Mouse (Mus musculus): ENCODE data around the gene Sirt2.

The Sirt2 gene

GRCm38 (mm10) chr7:28796562-28796975, 30.0 kb downstream of the Sirt2 start:
- DNase-seq (ENCODE audit: low spot score), result peak; percentile 89

- DNase-seq (ENCODE audit: low spot score), result no peak
These were observed 33.5 kb downstream of the Sirt2 start for GRCm38 (mm10) chr7:28799994-28800393.

DNA sequence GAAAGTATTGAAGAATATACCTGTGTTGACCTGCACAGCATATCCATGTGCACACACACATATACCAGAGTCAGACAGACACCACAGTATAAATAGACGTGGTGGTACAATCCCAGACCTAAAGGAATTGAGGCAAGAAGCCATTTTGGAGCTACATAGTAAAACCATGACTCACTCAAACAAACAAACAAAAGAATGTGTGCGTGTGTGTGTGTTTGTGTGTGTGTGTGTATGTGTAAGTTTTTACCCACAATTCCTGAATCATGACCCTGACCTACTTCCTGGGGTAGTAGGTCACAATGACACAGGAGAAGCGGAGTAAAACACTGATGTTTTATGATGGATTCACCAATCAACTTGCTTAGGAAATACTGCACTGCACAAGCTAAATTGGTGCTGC, 34.9 kb downstream of the Sirt2 start:
- no peak for DNase-seq (ENCODE audit: low spot score)

DNA sequence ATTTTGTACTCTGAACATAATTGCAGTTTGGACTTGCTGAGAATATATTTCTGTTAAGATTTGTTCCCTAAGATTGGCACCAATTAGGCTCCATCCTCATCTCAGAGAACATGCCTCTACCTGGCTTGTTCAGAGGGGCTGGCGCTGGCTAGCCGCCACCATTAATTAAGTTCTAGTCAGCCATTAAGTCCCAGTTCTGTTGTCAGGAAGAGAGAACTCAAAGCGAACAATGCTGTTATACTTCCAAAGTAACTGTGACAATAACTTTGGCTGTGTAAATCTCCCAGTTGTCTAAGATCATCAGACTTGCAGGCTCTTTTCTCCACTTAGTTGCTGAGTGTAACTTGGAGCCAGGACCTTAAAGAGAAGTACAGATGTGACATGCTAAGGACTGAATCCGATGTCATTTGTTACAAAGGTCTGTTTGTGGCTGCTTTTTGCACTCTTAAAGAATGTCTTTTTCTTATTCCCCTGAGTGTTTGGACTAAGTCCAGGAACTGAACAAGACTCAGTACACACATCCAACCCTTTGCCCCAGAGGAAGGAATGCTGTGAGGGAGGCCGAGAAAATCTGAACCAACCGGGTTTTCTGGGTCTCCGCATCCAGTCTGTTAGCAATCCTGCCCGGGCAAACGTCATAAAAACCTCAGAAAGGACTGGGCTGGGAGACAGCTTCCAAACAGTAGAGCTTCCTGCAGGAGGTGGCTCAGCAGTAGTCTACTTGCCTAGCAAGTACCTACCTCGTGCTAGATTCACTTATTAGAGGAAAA, 35.6 kb downstream of the Sirt2 start:
- peak; percentile 87 for DNase-seq (ENCODE audit: low spot score)

DNA sequence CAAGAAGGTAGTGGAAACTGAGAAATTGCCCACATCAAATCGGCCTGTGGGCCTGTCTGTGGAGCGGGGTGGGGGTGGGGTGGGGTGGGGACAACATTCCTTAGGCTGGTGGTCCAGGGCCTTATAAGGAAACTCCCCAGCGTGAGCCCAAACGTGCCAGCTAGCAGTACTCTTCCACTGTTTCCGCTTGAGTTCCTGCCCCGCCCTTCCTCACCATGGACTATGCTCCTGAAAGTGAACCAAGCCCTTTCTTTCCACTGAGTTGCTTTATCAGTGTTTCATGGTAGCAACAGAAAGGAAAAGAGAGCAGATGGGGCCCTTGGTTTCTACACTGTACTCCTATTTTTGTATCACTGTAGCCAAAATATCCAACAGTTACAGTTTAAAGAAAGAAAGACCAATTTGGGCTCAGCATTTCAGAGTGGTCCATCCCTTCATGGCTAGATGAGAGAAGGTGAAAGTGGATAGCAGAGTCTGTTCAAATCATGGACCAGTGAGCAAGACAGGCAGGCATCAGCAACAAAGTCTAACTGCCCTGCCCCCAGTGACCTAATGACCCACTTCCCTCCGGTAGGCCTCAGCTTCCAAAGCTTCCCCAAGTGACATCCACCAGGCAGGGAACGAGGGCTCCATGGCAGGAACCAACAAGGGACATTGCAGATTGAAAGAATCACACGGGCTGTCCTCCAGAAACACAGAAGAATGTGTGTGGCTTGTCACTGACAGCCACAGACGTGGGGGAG, 36.5 kb downstream of the Sirt2 start:
- DNase-seq (ENCODE audit: low spot score), result peak; percentile 80

GRCm38 (mm10) chr7:28803756-28804155, 37.2 kb downstream of the Sirt2 start:
- no peak for DNase-seq (ENCODE audit: low spot score)

- no peak for DNase-seq (ENCODE audit: low spot score)
These were observed 40.3 kb downstream of the Sirt2 start for GRCm38 (mm10) chr7:28806869-28807268.

GRCm38 (mm10) chr7:28807641-28808220, 41.2 kb downstream of the Sirt2 start:
- DNase-seq (ENCODE audit: low spot score), result no peak

GRCm38 (mm10) chr7:28808221-28808941, 41.8 kb downstream of the Sirt2 start, which contains the start of gene Hnrnpl:
Gene Hnrnpl (plus strand): TSS chr7:28808541.
- peak; percentile 53 for DNase-seq (ENCODE audit: low spot score)

DNA sequence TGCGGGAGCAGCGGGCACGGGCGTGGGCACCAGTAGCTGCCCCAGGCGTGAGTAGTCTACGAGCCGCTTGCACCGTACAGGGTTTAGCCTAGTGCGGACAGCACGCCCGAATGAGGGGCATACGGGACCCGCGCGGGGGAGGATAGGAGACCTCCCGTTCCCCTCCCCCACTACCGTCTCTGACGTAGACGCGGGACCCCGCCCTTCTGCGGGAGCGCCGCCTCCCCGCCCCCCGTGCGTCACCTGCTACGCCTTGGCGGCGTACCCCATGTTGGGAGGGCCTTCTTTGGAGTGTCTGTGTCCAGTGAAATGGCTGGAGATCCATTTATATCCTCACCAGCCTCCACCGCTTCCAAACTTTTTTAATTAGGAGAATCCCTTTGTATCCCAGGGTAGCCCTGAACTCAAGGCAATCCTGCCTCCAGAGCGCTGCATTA, 42.4 kb downstream of the Sirt2 start:
- DNase-seq (ENCODE audit: low spot score), result peak; percentile 95

- DNase-seq (ENCODE audit: low spot score), result peak; percentile 43
These were observed 43.0 kb downstream of the Sirt2 start for GRCm38 (mm10) chr7:28809401-28810089.

DNA sequence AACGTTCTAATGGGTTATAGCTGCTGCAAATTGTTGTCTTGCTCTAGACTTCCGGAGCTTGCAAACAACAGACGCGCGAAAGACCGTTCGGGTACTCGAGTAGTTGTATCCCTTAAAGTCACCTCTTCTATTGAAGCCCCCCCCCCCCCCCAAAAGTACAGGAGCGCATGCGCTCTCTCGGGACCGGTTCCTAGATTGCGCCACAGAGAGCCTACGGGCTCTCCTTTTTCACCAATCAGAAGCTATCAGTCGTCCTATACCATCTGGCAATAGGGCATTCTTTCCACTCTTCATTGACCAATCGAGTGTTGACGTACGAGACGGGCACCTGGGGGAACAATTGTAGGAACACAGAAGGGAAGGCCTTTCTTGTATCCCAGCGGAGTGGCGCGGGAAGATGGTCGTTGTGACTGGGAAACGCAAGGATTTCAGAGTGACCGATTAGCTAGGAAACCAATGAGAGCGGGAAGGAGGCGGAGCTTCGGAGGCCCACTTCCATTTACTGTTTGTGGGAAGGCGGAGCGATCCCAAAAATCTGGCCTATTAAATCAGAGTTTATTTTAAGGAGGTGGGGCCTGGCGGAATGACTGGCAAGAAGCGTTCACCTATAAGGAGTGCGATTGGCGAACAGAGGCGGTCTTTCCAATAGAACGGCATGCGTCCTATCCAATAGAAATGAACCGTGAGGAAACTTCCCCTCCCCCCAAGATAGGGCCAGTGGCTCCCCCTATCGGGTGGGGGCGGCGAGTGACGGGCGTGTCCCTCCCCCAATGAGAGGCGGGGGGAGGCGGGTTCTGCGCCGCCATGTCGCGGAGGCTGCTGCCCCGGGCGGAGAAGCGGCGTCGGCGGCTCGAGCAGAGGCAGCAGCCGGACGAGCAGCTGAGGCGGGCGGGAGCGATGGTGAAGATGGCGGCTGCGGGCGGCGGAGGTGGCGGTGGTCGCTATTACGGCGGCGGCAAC, 43.9 kb downstream of the Sirt2 start:
- peak; percentile 99 for DNase-seq (ENCODE audit: low spot score)

DNA sequence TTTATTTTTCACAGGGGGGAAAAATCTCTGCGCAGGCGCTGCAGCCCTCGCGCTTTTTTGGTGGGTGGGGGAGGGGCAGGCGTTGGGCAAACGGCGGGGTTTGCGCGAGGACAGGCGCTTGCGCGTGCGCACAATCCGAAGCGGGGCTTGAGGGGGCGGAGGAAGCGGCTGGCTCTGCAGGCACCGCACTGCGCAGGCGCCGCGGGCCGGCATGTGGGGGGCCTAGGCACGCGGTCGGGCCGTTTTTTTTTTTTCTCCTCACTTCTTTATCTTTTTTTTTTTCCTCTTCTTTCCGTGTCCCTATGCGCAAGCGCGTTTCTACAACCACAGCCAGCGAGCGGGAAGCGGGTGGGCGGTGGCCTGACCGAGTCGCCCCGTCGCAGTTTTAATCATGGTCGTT, 44.7 kb downstream of the Sirt2 start:
- peak; percentile 94 for DNase-seq (ENCODE audit: low spot score)

DNA sequence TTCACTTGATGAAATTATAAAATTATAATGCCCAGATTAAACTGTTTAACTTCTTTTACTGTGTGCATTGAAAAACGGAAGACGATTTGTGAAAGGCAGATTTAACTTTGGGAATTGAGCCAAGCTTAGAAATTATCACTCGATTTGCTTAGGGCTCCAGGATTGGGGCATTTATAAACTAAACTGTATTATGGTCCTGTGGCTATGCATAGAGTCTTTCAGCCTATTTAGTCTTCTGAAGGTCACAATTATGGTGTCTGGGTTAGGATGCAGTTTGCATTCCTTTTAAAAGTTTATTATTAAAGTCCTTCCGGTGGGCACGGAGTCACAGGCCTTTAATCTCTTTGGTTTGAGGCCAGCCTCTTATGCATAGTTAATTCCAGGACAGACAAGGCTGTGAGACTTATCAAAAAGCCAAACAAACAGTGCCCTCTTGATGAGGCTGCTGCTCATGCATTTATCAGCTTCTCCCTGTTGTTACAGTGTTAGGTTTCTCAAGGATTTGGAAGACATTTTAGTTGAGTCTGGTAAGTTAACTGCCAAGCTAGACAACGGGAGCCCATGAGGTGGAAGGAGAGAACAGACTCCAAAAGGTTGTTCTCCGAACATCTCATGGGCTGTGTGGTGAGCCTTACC, 45.2 kb downstream of the Sirt2 start:
- DNase-seq (ENCODE audit: low spot score), result no peak

GRCm38 (mm10) chr7:28812436-28812835, 45.9 kb downstream of the Sirt2 start:
- no peak for DNase-seq (ENCODE audit: low spot score)

DNA sequence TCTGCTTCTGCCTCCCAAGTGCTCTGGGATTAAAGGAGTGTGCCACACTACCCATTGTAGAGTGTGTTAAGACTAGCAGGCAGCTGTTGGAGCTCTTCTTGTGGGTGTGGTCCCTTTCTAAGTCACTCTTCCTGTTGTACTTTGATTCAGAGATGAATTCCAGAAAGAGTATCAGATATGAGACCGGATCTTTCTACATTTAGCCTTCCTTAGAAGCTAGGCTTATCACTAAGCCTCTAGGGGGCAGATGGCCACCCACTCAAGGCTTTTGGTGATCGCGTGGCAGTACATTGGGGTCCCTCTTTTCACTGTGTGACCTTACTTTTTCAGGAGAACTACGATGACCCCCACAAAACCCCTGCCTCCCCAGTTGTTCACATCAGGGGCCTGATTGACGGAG, 46.4 kb downstream of the Sirt2 start:
- DNase-seq (ENCODE audit: low spot score), result no peak

DNA sequence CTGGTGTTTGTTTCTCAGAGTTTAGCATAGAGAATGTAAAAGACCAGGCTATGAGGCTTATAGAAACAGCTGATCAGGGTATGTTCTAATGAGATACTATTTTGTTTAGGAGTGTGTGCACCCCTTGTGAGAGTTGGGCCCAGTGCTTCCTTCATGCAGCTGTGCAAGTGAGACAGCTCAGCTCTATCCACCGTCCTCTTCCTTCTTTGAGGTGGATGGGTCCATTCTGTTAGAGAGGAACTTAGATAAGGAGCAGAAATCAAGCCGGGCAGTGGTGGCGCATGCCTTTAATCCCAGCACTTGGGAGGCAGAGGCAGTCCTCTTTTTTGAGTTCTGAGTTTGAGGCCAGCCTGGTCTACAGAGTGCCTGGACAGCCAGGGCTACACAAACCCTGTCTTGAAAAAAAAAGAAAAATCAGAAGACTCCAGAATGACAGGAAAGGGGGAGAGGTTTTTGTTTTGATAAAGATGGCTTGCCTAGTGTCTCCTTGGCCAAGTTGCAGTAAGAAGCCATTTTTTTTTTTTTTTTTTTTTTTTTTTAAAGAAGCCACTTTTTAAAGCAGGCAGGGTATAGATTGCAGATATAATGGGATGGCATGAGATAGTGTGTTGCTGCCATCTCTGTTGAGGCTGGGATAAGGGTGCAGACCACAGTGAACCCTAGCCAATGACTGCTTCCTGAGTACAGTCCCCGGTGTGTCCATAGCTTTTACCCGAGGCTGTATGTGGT, 47.9 kb downstream of the Sirt2 start:
- DNase-seq (ENCODE audit: low spot score), result no peak

GRCm38 (mm10) chr7:28815230-28815629, 48.7 kb downstream of the Sirt2 start:
- DNase-seq (ENCODE audit: low spot score), result no peak

GRCm38 (mm10) chr7:28816201-28816600, 49.7 kb downstream of the Sirt2 start:
- no peak for DNase-seq (ENCODE audit: low spot score)

Measured in lung, postnatal 25 days (tissue).